Mouse (Mus musculus) stomach, postnatal 0 days (tissue): ENCODE measurements around the gene Inpp5f.

ENCODE experiments used
- CTCF ChIP-seq: IDR thresholded peaks from 2 replicates; pipeline ENCODE4 v1.5.1; 2016; ENCODE audit warnings: antibody characterized with exemption, low read depth, mild to moderate bottlenecking, moderate library complexity
- EP300 ChIP-seq: optimal IDR thresholded peaks from 2 replicates; pipeline ENCODE3; 2016; ENCODE audit warnings: antibody characterized with exemption

- TF ChIP-seq CTCF: no peak
- TF ChIP-seq EP300: no peak
These were observed 39.1 kb upstream of the Inpp5f start for GRCm38 (mm10) chr7:128572030-128572429.
